Mouse (Mus musculus) testis, adult 2 months (tissue): Measurements from ENCODE around the gene Tfb2m.

ENCODE experiments used
- CTCF ChIP-seq: fragments of 200-500 bp; IDR thresholded peaks from 2 replicates; pipeline ENCODE4 v1.5.1; 2012; ENCODE audit warnings: low read depth, mild to moderate bottlenecking, inconsistent platforms, low read length, moderate library complexity; ENCODE audit not compliant: control insufficient read depth, insufficient read depth, insufficient replicate concordance
- POLR2A ChIP-seq: fragments of 200-500 bp; IDR thresholded peaks from 2 replicates; pipeline ENCODE4 v1.6.1; 2012; ENCODE audit warnings: low read depth, mild to moderate bottlenecking, inconsistent platforms, low read length, moderate library complexity; ENCODE audit not compliant: control insufficient read depth

DNA sequence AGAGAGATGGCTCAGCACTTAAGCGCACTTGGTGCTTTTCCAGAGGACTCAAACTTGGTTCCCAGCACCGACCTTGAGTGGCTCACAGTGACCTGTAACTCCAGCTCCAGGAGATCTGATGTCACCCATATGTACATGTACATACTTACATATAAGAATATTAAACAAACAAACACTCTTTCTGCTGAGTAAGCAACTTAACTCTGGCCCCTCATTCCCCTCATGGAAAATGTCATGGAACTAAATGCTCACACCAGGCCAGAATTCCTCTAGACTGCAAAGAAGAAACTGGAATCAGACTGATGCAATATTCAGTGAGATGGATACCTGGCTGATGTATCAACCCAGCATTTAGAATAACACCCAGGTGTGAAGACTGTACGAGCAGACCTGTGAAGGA is 7.0 kb downstream of the Tfb2m start:
- no peak for TF ChIP-seq CTCF
- TF ChIP-seq POLR2A = no peak
